Mouse (Mus musculus): ENCODE data around the gene Cryl1. TPM values are rescaled to one million over a fixed set of nuclear protein-coding genes. Genes with fewer than 3 reads are reported as not detected.

Cryl1 gene
- total RNA-seq, 2 experiments from 2014 or later, result 19.1 to 19.9 TPM

GRCm38 (mm10) chr14:57326771-57327170 is 71.6 kb downstream of the Cryl1 start:
- peak; percentile 20 to 53 for DNase-seq (ENCODE audit: low spot score in 2 of 2)

DNA sequence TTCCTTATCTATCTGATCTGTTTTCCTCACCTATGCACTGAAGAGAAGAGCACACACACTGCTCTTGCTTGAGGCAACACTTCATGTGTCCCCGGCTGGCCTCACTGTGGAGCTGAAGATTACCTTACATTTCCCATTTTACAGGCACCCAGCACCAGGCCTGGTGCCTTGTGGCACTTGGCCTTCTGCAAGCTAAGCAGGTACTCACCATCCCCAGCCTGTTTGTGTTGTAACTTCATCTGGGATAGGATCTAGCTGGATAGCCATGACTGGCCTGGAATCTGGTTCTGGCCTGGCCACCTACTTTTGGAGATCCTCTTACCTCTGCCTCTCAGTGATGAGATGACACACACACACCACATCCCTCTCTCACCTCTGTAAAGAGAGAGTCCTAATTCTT is 79.5 kb downstream of the Cryl1 start:
- no peak for DNase-seq (ENCODE audit: low spot score in 2 of 2)

DNA sequence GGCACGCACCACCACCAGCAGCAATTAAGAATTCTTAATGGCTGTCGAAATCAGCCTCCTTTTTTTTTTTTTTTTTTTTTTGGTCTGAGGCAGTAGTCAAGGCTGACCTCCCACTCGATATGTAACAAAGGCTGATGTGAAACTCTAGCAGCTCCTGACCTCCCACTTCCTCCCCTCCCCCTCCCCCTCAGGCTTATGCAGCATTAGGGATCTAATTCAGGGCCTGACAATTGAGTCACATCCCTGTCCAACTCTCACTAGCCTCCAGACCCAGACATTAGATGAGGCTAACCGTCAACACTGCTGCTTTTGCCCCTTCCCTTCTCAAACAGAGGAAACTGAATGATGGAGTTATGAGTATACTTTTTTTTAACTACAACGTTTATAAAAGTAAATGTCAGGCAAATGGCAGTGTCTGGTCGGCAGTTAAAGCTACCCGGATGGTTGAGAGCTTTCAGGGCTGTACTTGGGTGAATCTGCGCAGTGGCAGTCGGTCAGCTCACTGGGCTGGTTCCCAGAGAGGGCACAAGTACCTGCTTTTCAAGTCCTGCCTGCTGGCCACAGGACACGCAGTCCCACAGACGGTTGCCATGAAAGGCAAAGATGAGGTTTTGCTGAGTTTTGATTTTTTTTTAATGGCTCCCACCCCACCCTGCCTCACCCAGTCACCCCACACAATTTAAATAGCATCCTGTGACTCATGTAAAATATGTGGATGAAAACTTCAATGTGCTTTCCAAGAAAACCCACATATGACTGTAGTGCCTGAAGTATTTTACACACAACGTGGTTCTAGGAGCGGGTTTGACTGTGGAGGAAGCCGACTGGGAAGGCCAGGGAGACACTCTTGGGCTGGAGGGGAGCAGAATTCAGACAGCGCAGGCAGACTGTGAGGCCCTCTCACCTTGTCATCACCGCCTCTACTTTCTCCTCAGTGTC is 81.4 kb downstream of the Cryl1 start:
- no peak for DNase-seq (ENCODE audit: low spot score in 2 of 2)

DNA sequence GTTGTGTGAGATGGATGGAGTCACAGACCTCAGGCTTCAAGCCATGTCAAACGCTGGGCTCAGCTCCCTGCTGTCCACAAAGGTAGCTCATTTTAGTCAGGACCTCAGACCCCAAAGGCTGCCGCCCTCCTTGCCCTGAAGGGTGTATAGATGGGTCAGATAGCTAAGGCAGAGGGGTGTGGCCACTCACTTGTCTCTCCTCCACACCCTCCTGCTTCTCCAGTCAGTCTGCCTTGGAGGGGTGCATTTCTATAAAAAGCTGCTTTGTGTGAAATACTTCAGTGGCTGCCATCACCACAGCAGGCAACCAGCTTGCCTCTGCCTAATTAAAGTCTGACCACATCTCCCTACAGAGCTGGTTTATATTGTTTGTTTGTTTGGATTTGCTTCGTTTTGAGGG is 82.4 kb downstream of the Cryl1 start:
- no peak for DNase-seq (ENCODE audit: low spot score in 2 of 2)

GRCm38 (mm10) chr14:57315551-57315950 is 82.8 kb downstream of the Cryl1 start:
- DNase-seq (ENCODE audit: low spot score in 2 of 2), result no peak

GRCm38 (mm10) chr14:57301600-57302230 is 96.6 kb downstream of the Cryl1 start:
- peak in 1 of 2 experiments; percentile 10 for DNase-seq (ENCODE audit: low spot score in 2 of 2)

DNA sequence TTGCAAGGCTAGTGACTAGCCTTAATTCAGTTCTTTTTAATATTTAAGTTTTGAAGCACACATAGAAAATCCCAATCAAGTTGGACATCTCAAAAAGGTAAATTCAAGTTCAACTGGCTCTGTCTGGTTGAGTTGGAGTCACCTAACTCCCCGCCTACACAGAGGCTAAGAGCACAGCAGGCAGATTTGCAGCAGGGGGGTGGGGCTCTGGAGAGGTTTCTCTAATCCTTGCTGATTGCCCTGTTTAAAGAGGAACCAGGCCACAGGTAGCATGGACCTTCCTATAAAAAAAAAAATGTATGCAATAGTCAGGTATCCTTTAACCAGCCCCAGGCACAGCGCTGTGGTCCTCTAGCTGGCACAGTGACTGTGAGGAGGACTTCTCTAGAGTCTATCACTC is 97.8 kb downstream of the Cryl1 start:
- DNase-seq (ENCODE audit: low spot score in 2 of 2), result no peak

GRCm38 (mm10) chr14:57297672-57298071 is 100.7 kb downstream of the Cryl1 start:
- DNase-seq (ENCODE audit: low spot score in 2 of 2), result no peak

DNA sequence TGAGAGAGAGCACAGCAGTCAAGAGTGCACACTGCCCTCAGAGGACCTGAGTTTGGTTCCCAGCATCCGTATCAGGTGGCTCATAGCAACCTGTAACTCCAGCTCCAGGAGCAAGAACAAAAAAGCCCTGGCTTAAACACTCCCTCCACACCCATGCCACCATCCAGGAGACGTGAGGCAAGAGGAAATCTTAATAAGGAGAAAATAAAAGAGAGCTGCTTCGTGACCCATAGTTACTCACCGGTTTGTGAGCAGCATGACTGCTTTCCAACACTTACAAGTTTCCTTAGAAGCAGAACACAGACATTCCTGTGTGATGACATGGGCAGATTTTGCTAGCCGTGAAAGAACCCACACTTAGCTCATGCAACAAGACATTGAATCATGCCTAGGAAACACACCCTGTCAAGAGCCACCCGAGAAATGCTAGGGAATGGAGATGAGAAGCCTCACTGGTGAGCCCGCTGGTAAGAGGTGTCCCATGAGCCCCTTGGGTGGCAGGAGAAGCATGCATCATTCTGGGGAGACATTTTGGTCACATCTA is 106.9 kb downstream of the Cryl1 start:
- DNase-seq (ENCODE audit: low spot score in 2 of 2), result no peak

DNA sequence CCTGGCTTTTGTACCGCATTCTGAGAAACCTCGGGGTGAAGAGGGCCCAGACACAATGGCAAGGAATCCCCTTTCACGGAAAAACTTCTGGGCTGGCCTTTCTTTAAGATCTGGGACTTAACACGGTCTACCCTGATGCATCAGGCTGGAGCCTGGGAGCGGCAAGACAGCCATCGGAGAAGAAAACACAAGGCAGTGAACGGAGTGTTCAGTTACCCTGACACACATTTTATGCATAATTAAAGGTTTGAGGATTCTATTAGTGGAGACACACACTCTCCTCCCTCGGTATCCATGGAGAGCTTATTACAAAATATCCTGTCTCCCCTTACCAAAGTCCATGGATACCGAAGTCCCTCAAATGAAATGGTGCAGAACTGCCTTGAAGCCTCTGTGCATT is 109.2 kb downstream of the Cryl1 start:
- DNase-seq (ENCODE audit: low spot score in 2 of 2), result peak in 1 of 2 experiments; percentile 11

DNA sequence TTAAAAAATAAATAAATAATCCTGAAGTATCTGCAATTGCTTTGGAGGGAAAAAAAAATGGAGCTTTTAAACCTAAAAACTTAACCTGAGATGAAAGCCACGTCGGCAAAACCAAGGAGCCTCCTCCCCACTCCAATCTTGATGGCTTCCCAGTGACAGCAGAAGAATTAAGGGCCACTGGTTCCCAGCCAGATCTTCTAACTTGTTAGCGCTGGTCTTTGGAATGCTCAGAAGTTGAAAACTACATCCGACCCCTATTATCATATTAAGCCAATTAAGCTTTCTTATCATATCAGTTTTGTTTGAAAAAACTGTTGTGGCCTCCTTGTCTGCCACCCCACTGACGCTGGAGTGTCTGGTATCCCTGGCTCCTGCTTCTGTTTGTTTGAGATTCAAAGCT is 114.5 kb downstream of the Cryl1 start:
- no peak for DNase-seq (ENCODE audit: low spot score in 2 of 2)

DNA sequence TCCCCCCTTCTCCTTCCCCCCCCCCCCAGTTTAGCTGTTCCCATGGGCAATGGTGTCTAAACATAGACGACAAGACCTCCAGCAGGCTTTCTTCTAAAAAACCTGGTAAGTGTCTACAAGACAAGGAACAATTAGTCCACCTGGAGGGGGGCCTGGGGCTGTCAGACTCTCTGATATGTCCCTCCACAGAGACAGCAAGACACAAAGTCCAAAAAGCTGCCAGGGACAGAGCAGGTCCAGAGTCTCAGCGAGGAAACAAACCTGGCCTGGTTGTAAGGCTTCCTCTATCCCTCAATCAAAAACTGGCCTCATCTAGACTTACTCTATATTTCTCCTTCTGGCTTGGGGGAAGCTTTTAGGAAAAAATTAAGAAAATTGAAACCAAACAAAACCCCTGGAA is 115.7 kb downstream of the Cryl1 start:
- DNase-seq (ENCODE audit: low spot score in 2 of 2), result no peak

GRCm38 (mm10) chr14:57280835-57281234 is 117.5 kb downstream of the Cryl1 start:
- no peak for DNase-seq (ENCODE audit: low spot score in 2 of 2)

- no peak for DNase-seq (ENCODE audit: low spot score in 2 of 2)
Measured at GRCm38 (mm10) chr14:57276481-57277012, 121.8 kb downstream of the Cryl1 start.

DNA sequence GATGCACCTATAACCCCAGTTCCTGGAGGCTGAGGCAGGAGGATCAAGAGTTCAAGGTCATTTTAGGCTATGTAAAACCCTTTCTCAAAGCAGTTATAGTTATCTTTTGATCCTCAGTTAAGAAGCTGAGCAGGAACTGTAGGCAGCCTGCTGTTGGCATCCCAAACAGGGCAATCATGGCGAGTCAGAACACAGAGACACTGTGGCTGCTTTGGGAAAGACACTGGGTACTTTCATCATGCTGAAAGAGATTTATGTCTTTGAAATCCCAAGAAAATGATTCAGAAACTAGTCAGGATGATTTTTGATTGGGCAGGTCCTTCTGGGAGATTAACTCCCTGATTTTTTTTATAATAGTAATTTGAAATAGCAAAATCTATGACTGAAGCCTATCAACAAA is 126.0 kb downstream of the Cryl1 start:
- no peak for DNase-seq (ENCODE audit: low spot score in 2 of 2)

DNA sequence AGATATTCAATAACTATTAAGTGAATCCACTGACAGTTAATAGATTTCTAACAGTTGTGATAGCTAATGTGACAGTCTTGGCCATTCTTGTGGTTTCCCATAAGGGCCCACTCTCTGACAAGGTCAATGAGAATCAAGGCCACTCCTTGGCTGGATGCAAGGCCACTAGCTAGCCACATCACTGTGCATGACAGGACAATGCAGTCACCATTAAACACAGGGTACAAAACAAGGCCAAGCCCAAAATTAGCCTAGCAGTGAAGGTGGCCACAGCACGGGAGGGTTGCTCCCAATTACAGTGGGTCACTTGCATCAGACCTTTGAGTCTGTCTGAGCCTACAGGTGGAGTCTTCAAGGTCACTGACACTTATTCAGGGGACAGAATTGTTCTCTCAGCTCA is 126.5 kb downstream of the Cryl1 start:
- no peak for DNase-seq (ENCODE audit: low spot score in 2 of 2)

DNA sequence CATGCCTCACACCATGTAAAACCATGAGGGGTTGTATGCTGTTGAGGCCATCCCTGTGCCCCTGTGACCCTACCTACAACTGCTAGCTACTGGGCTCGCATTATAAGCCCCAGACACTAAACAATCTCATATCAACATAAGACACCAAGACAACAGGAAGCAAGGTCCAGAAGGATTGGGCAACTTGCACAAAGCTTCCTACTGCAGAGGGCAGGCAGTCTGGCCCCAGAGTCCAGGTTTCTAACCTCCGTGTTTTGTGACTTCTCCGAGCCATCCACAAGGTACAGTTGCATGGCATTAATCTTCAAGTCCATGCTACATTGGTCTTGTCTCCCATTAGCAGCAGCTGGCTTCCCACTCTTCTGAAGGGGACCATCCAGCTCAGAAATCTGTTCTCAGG is 129.4 kb downstream of the Cryl1 start:
- no peak for DNase-seq (ENCODE audit: low spot score in 2 of 2)

GRCm38 (mm10) chr14:57268344-57268743 is 130.0 kb downstream of the Cryl1 start:
- DNase-seq (ENCODE audit: low spot score in 2 of 2), result no peak

- no peak for DNase-seq (ENCODE audit: low spot score in 2 of 2)
Measured at GRCm38 (mm10) chr14:57263943-57264342, 134.4 kb downstream of the Cryl1 start.

DNA sequence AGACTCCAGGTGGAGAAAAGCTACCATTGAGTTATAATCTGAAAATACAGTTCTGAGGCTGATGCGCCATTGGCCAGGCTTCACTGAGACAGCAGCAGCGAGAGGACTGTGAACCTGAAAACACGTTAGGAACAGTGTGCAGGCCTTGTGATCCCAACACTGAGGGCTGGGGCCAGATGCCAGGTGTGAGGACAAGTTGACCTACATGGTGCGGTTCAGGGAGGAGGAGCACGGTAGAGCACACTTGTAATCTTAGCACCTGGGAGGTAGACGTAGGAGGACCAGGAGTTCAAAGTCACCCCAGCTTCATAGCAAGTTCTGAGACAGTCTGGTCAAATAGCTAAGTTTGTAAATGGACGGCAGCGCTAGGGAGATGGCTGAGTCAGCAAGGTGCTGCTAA is 139.0 kb downstream of the Cryl1 start:
- no peak for DNase-seq (ENCODE audit: low spot score in 2 of 2)

DNA sequence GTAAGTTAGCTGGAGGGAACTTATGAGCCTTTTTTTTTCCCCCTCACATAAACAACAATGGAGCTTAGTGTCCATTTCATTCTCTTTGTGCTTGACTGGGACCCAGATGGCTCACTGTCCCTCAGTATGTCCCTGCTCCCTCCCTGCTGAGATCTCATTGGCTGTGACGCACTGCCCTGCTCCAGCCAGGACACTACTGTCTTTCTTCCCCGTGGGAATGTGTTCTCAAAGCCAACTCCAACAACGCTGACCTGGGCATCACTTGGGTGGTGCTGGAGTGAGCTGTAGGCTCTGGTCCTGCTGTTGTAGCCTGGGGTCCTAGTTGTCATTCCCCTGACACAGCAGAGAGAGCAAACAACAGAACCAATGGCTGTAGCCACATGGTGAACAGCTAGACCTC is 149.7 kb downstream of the Cryl1 start:
- DNase-seq (ENCODE audit: low spot score in 2 of 2), result peak in 1 of 2 experiments; percentile 6

DNA sequence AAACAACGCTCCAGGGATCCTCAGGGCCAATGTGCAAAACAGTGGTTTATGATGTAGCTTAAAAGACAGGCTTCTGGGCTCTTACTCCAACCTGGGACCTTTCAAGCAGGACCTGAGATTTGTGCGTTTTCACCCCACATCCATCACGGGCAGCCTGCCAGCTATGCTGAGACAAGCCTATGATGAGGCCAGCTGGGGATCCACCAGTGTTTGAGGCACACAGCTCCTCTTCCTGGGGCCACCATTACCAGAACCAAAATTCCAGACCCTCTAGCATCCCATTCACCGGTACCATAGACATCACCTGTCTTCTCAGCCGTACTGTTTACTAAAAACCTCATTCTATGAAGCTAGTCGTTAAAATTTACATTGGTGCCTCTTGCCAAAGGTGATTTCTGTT is 151.8 kb downstream of the Cryl1 start:
- DNase-seq (ENCODE audit: low spot score in 2 of 2), result no peak
